Mouse (Mus musculus) E14TG2a.4 (cell line): ENCODE data around the gene Ifngr1.

Source experiments
- H3K27me3 ChIP-seq: 2 replicates; pipeline ENCODE4 v1.6.1; 2014; ENCODE audit warnings: low read length, control low read depth; ENCODE audit not compliant: insufficient read depth
- H3K36me3 ChIP-seq: 2 replicates; pipeline ENCODE4 v1.6.1; 2014; ENCODE audit warnings: low read length, control low read depth; ENCODE audit not compliant: insufficient read depth
- H3K4me1 ChIP-seq: replicated peaks from 2 replicates; pipeline ENCODE4 v1.6.1; 2014; ENCODE audit warnings: low read depth, low read length, control low read depth
- H3K4me3 ChIP-seq: replicated peaks from 2 replicates; pipeline ENCODE4 v1.5.1; 2014; ENCODE audit warnings: mild to moderate bottlenecking, low read length
- H3K9me3 ChIP-seq: 2 replicates; pipeline ENCODE4 v1.6.1; 2014; ENCODE audit warnings: low read length, control low read depth
- CTCF ChIP-seq: conservative IDR thresholded peaks from 2 replicates; pipeline ENCODE4 v1.5.1; 2014; ENCODE audit warnings: low read length
- NANOG ChIP-seq: IDR thresholded peaks from 2 replicates; pipeline ENCODE4 v1.6.1; 2014; ENCODE audit warnings: borderline replicate concordance, low read length, mixed read lengths
- POU5F1 ChIP-seq: IDR thresholded peaks from 2 replicates; pipeline ENCODE4 v1.6.1; 2014; ENCODE audit warnings: low read length, borderline replicate concordance

Ifngr1 gene

DNA sequence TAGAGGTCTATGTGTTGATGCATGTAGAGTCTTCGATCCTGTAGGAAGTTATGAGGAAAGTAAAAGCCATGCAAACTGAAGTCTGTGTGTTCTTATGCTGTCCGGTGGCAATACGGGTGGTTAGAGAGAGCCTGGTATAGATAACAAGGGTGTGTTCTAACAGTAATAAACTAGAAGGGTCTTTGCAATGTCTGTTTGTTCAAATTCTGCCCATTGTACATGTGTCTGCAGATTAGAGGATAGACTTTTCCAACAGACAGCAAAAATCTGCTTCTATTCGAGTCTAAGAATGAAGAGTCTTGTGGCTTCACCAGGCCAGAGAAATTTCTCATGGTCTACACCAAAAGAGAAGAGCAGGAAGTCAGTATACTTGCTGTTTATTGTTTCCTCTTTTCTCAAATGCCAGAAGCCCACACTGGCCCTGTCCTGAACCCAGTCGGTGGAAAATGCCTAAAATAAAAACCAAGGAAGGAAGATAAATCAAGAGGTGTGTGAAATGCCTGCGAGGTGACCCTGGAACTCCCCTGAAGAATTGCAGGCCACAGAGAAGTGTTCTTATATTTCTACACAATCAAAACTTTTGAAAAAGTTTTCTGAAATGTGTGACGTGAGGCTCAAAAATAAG is 8.8 kb upstream of the Ifngr1 start:
- no peak for TF ChIP-seq NANOG
- Histone ChIP-seq H3K36me3 (no peaks in the 10 kb centered on the region), H3K27me3 (no peaks in the 10 kb centered on the region; the same call in 1 of the 2 replicates), H3K9me3 (no peaks in the 10 kb centered on the region), H3K4me1 (no peaks in the 10 kb centered on the region), H3K4me3 (no peak overlapping the region)

DNA sequence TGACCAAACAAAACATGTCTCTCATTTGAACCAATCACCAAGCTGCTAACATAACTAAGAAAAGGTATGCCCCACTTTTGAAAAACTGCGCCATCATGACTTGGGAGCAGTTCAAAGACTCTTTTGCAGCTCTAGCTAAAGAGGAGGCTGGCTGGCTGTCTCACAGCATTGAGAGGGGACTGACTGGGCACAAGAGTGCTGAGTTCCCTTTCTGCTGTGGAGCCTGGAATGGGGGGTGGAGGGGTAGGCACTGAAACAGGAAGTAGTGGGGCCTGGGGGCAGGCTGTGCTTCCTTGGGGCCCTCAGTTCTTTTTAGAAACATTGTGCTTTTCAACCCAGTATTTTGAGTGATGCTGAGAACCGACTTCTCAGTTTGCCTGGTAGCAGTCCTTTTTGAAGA is 7.7 kb upstream of the Ifngr1 start:
- TF ChIP-seq NANOG (no peak), CTCF (no peak), POU5F1 (no peak)
- no peaks in the 10 kb centered on the region for H3K36me3 ChIP-seq

DNA sequence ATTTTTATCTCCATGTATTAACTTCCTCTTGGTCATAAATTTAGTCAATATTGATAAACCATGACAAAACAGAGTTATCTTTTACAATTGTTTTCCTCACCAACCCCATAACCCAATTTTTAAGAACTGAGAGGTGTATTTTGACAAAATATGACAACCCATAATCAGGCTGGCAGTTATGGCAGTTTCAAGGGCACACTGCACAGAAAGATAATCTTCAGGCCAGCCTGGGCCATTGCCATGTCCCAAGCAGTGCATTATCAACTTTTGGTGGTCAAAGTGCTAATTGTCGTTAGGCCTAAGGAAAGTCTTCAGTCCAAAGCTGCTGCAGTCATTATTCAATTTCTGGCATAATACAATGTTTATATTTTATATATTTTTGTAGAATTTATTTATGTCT is 6.9 kb upstream of the Ifngr1 start:
- TF ChIP-seq CTCF = no peak
- no peak for TF ChIP-seq POU5F1
- no peak for TF ChIP-seq NANOG
- H3K27me3 ChIP-seq = peaks cover 6% of the 10 kb centered on the region
- H3K9me3 ChIP-seq = no peaks in the 10 kb centered on the region
- H3K4me3 ChIP-seq = no peak overlapping the region
- H3K4me1 ChIP-seq = no peaks in the 10 kb centered on the region
- no peaks in the 10 kb centered on the region for H3K36me3 ChIP-seq

More for the DNA sequence above, 7.7 kb upstream of the Ifngr1 start:
- Histone ChIP-seq H3K4me1 (no peaks in the 10 kb centered on the region), H3K4me3 (no peak overlapping the region), H3K9me3 (no peaks in the 10 kb centered on the region), H3K27me3 (no peaks in the 10 kb centered on the region; the same call in 1 of the 2 replicates)

DNA sequence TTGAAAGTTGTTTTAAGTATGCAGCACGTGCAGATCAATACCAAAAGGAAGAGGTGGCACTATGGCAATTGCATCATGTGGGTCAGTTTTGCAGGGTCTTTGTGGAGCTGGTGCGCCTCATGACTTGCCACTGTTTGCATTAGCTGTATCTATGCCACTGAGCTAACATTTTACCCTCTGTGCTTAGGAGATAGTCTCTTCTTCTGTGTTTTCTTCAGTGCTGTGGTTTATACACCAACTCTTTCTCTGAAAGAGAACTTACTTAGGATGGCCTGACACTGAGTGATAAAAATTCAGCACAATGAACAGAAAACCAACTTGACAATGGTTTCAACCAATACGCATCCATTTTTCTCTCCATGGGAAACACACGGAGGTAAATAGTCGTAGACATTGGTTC is 5.9 kb upstream of the Ifngr1 start:
- no peak for TF ChIP-seq CTCF
- no peak for TF ChIP-seq POU5F1
- TF ChIP-seq NANOG = no peak
- Histone ChIP-seq H3K4me1 (peaks cover under 1% of the 10 kb centered on the region), H3K27me3 (peaks cover 14% of the 10 kb centered on the region), H3K9me3 (no peaks in the 10 kb centered on the region), H3K4me3 (no peak overlapping the region), H3K36me3 (no peaks in the 10 kb centered on the region)

DNA sequence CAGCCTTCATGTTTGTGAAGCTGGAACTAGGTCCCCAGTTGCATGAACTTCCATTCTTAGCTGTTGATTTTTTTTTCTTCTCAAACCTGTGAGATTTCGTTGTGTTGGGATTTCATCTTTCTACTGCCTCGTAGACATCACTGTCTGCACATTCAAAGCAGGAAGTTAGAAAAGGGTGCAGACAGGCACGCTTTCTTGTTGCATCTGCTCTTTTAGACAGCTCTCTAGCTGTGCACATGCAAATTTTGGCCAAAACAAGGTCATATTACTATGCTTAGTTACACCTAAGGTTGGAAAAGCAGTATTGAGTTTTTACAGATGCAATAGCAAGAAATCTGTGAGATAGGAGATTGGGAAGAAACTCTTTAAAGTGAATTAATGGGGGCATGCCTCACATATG is 4.5 kb upstream of the Ifngr1 start:
- peaks cover 6% of the 10 kb centered on the region for H3K4me1 ChIP-seq
- TF ChIP-seq POU5F1 = no peak
- TF ChIP-seq NANOG = no peak
- no peak for TF ChIP-seq CTCF
- H3K9me3 ChIP-seq = no peaks in the 10 kb centered on the region

DNA sequence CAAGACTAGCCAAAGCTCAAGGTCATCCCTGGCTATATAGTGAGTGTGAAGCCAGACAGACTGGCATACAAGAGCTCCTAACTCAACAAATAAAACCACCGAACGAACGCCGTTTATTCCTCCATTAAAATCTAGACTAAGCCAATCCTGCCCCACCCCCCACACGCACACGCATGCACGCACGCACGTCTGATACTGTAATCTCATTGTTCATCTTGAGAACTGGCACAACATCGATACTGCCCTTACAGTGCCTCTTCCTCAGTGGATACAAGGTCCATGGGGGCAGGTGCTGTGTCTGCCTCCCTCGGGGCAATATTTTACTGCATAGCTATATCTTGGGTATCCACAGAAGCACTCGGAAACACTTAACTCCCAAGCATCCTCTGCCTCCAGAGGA is 2.1 kb upstream of the Ifngr1 start:
- peaks cover 38% of the 10 kb centered on the region for H3K27me3 ChIP-seq

More for the DNA sequence above, 4.5 kb upstream of the Ifngr1 start:
- Histone ChIP-seq H3K36me3 (no peaks in the 10 kb centered on the region), H3K27me3 (peaks cover 19% of the 10 kb centered on the region), H3K4me3 (no peak overlapping the region)

DNA sequence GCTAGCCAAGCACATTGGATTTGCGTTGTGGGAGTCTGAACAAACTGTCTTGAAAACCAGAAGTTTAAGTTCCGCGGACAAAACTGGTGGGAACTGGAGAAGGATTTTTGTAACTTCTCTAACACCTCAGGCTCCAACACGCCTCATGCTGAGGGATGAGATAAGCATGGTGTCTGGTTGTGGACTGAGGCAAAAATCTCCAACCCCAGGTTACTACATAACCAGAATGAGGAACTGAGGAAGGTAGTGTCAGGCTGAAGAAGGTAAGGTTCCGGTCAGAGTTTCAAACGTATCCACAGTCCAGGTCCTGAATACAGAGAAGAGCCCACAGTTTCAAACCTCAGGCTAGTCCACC is 486 bp upstream of the Ifngr1 start:
- Histone ChIP-seq H3K27me3 (peaks cover 39% of the 10 kb centered on the region), H3K36me3 (no peaks in the 10 kb centered on the region), H3K4me3 (peak overlapping the region; percentile 85), H3K9me3 (no peaks in the 10 kb centered on the region), H3K4me1 (peaks cover 16% of the 10 kb centered on the region)
- TF ChIP-seq NANOG = no peak
- TF ChIP-seq POU5F1 = no peak
- no peak for TF ChIP-seq CTCF

More for the DNA sequence above, 2.1 kb upstream of the Ifngr1 start:
- no peak for TF ChIP-seq NANOG
- no peak for TF ChIP-seq CTCF
- no peak for TF ChIP-seq POU5F1
- Histone ChIP-seq H3K36me3 (no peaks in the 10 kb centered on the region), H3K4me1 (peaks cover 10% of the 10 kb centered on the region), H3K9me3 (no peaks in the 10 kb centered on the region), H3K4me3 (no peak overlapping the region)

DNA sequence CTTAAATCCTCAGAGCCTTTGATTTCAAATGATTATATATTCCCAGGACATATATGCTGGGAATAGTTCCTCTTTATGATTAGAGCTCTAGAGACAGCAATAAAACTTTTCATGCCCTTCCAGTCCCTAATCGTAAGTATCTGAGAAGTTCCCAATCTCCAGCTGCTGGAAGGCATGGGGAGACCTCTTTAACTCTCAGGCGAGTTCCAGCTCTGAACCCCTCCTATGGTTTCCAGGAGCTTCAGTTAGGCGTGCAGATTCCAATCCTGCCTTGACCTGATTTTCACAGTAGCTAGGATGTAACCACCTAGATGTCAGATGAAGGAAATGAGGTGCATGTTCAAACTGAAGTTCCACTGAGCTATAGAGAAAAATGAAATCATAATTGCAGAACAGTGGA is 807 bp downstream of the Ifngr1 start:
- no peak for TF ChIP-seq POU5F1
- no peak for TF ChIP-seq CTCF
- TF ChIP-seq NANOG = no peak

DNA sequence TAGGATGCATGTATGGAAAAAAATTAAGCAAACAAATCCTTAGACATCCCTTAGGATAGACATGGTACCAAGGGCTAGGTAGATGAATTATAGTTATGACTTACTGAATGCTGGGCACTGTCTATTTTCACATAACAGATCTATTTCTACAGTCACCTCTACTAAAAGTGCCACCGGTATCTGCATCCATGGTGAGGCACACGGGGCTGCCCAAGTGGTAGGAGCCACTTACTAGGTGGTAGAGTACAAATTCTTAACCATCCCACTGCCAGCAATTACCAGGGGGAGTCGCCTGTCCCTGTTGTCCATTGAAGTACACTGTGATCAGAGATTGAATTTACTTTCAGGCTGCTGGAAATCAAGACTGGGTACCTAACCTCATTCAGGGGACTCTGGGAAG is 1.5 kb downstream of the Ifngr1 start:
- no peaks in the 10 kb centered on the region for H3K9me3 ChIP-seq
- H3K36me3 ChIP-seq = no peaks in the 10 kb centered on the region
- H3K4me3 ChIP-seq = no peak overlapping the region
- H3K4me1 ChIP-seq = peaks cover 29% of the 10 kb centered on the region
- no peak for TF ChIP-seq CTCF
- peaks cover 39% of the 10 kb centered on the region for H3K27me3 ChIP-seq

More for the DNA sequence above, 807 bp downstream of the Ifngr1 start:
- H3K27me3 ChIP-seq = peaks cover 39% of the 10 kb centered on the region
- H3K36me3 ChIP-seq = no peaks in the 10 kb centered on the region
- no peaks in the 10 kb centered on the region for H3K9me3 ChIP-seq
- peak overlapping the region; percentile 85 for H3K4me3 ChIP-seq
- peaks cover 26% of the 10 kb centered on the region for H3K4me1 ChIP-seq
